Mouse (Mus musculus): ENCODE results near the gene Zfp65.
"Not testable (repeated sequence)": the region's sequence is repeated elsewhere in the genome, so short reads cannot be mapped to it uniquely, and the experiment has no call there.

Zfp65 gene

GRCm38 (mm10) chr13:67728641-67729318 is at the start of gene Zfp65:
Gene Zfp65 (minus strand): TSS chr13:67729173.
- peak; percentile 36 to 54 for DNase-seq (ENCODE audit: low read depth in 2 of 2, low spot score in 2 of 2)

- DNase-seq (ENCODE audit: low read depth in 2 of 2, low spot score in 2 of 2): no peak
These were observed 34.2 kb upstream of the Zfp65 start for GRCm38 (mm10) chr13:67763031-67763768.

- no peak for DNase-seq (ENCODE audit: low read depth in 2 of 2, low spot score in 2 of 2)
These were observed 31.0 kb upstream of the Zfp65 start for GRCm38 (mm10) chr13:67759966-67760365.

GRCm38 (mm10) chr13:67755761-67756160 is 26.8 kb upstream of the Zfp65 start:
- DNase-seq (ENCODE audit: low read depth in 2 of 2, low spot score in 2 of 2): no peak

GRCm38 (mm10) chr13:67754333-67755306 is 25.6 kb upstream of the Zfp65 start, which contains the start of gene Zfp85:
Gene Zfp85 (minus strand): TSS chr13:67755228.
- DNase-seq (ENCODE audit: low read depth in 2 of 2, low spot score in 2 of 2): peak; percentile 18 to 51

- no peak for DNase-seq (ENCODE audit: low read depth in 2 of 2, low spot score in 2 of 2)
These were observed 14.9 kb upstream of the Zfp65 start for GRCm38 (mm10) chr13:67743896-67744295.

- no peak for DNase-seq (ENCODE audit: low read depth in 2 of 2, low spot score in 2 of 2)
These were observed 14.0 kb upstream of the Zfp65 start for GRCm38 (mm10) chr13:67742941-67743340.

- not testable (repeated sequence) for DNase-seq (ENCODE audit: low read depth in 2 of 2, low spot score in 2 of 2)
These were observed 5.4 kb upstream of the Zfp65 start for GRCm38 (mm10) chr13:67734391-67734790.

- not testable (repeated sequence) for DNase-seq (ENCODE audit: low read depth in 2 of 2, low spot score in 2 of 2)
These were observed 468 bp upstream of the Zfp65 start for GRCm38 (mm10) chr13:67729441-67729840.

GRCm38 (mm10) chr13:67728106-67728505 is 867 bp downstream of the Zfp65 start:
- DNase-seq (ENCODE audit: low read depth in 2 of 2, low spot score in 2 of 2): no peak

GRCm38 (mm10) chr13:67725331-67725730 is 3.6 kb downstream of the Zfp65 start:
- DNase-seq (ENCODE audit: low read depth in 2 of 2, low spot score in 2 of 2): not testable (repeated sequence)

- peak; percentile 65 to 79 for DNase-seq (ENCODE audit: low read depth in 2 of 2, low spot score in 2 of 2)
These were observed 5.0 kb downstream of the Zfp65 start for GRCm38 (mm10) chr13:67723848-67724479.

GRCm38 (mm10) chr13:67686971-67687370 is 42.0 kb downstream of the Zfp65 start, which contains the start of gene Zfp738:
Gene Zfp738 (minus strand): TSS chr13:67687071.
- no peak for DNase-seq (ENCODE audit: low read depth in 2 of 2, low spot score in 2 of 2)

- not testable (repeated sequence) for DNase-seq (ENCODE audit: low read depth in 2 of 2, low spot score in 2 of 2)
These were observed 45.1 kb downstream of the Zfp65 start for GRCm38 (mm10) chr13:67683841-67684240.

- DNase-seq (ENCODE audit: low read depth in 2 of 2, low spot score in 2 of 2): peak; percentile 68 to 79
These were observed 45.8 kb downstream of the Zfp65 start for GRCm38 (mm10) chr13:67682959-67683735.

- no peak for DNase-seq (ENCODE audit: low read depth in 2 of 2, low spot score in 2 of 2)
These were observed 54.1 kb downstream of the Zfp65 start for GRCm38 (mm10) chr13:67674902-67675301.
